Mouse (Mus musculus) cortical plate, adult 2 months (tissue): ENCODE results near the gene Bola2. TPM values are rescaled to one million over a fixed set of nuclear protein-coding genes. Genes with fewer than 3 reads are reported as not detected.

Experiments used
- H3K27ac ChIP-seq: fragments of 200-500 bp; 2 replicates; pipeline ENCODE4 v1.5.1; 2012; ENCODE audit warnings: low read length, control low read depth, inconsistent platforms; ENCODE audit not compliant: insufficient read depth
- H3K4me1 ChIP-seq: fragments of 200-500 bp; 2 replicates; pipeline ENCODE4 v1.6.1; 2011; ENCODE audit warnings: low read length; ENCODE audit not compliant: control insufficient read depth, insufficient read depth
- H3K4me3 ChIP-seq: fragments of 200-500 bp; 2 replicates; pipeline ENCODE4 v1.5.1; 2011; ENCODE audit warnings: mild to moderate bottlenecking, low read length, control low read depth; ENCODE audit not compliant: insufficient read depth
- CTCF ChIP-seq: fragments of 200-500 bp; IDR thresholded peaks from 2 replicates; pipeline ENCODE4 v1.5.1; 2011; ENCODE audit warnings: mild to moderate bottlenecking, control low read depth, low read length; ENCODE audit not compliant: insufficient read depth; ENCODE audit errors: extremely low read depth
- POLR2A ChIP-seq: fragments of 200-500 bp; IDR thresholded peaks from 2 replicates; pipeline ENCODE4 v1.6.1; 2011; ENCODE audit warnings: mild to moderate bottlenecking, low read length, control low read depth; ENCODE audit not compliant: insufficient read depth; ENCODE audit errors: extremely low read depth
- polyA plus RNA-seq: library from polyadenylated mRNA; depleted of rRNA; stranded (reverse); fragments of >200 nt; gene quantifications from 2 replicates; pipeline ENCODE4 v1.2.3, GENCODE M21; 2012

Bola2 gene
- polyA plus RNA-seq, 1 experiment, result 51.2 TPM

DNA sequence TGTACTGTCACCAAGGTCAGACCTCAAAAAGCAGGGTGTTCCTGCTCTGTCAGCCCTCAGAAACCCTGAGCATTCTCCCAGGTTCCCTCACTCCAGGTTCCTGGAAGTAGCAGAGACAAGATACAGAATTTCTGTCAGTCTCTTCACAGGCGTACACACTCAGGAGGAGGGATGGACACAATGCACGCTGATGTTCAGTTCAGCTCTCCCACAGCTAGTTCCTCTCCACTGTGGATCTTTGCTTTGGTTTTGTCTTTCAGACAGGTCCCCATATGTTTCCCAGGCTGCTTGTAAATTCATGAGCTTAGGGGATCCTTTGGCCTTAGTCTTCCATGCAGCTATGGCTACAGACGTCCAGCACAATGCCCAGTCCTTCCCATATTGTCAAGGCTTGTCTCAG, 1.7 kb downstream of the Bola2 start:
- Histone ChIP-seq H3K27ac (no peak overlapping the region), H3K4me1 (peaks cover 11% of the 10 kb centered on the region; the same call in 1 of the 2 replicates), H3K4me3 (peak overlapping the region; percentile 74)
- TF ChIP-seq CTCF (no peak), POLR2A (no peak)

DNA sequence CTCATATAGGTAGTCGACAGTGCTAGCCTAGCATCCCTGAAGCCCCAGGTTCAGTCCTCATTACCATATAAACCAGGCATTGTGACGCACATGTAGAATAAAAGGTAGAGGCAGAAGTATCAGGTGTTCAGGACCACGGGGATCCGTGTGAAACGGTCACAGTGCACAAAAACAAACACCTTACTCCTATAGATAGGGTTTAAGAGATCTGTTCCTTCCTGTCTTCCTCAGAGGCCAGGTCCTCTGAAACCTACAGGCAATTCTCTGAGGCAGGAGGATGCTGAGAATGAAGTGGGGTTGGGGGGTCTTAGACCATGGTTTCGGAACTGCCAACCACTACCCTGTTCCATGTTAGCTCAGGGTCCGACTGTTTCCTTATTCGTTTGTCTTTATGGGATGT, 2.6 kb downstream of the Bola2 start:
- Histone ChIP-seq H3K27ac (no peak overlapping the region), H3K4me3 (no peak overlapping the region), H3K4me1 (peaks cover 12% of the 10 kb centered on the region; the same call in 1 of the 2 replicates)
- TF ChIP-seq POLR2A (no peak), CTCF (no peak)

DNA sequence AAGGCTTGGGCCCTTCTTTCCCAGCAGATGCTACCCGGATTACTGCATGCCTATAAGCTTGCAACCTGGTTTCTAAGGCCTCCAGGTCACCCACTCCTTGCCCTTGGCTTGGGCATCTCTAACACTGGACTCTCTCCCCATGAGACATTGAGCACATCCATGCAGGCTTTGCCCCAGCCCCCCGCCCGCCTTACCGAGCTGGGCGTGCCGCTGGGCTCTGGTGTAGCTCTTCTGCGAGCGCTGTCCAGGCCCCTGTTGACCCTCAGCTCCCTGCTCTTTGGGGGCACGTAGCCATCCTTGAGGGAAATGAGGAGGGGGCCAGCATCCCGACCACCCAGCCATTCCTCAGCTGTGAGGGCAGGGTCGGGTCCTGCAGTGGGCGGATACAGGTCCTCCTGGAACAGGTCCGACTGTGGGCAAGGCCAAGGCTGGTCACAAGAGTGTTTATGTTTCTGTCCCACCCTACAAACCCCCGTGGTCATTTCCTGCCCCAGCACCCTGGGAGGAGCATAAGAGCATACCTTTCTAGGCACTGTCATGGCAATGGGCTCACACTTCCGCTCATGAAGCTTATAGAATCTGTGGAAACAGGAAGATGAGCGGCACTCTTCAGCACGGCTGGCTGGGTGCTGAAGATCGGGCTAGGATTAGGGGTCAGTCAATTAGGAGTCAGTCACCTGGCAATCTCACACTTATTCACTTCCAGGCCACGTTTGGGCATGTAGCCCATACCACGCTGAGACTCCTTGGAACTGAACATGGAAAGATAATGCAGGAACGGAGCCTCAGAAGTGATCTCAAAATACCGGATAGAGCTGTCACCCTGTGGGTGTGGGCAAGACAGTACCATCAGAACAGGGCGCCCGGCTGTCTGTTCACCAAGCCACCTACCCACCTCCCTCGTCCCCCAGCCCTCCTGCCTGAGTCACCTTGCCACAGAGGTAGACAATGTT, 5.1 kb downstream of the Bola2 start:
- H3K4me3 ChIP-seq, result peak overlapping the region; percentile 94; the same call in 1 of the 2 replicates
- H3K4me1 ChIP-seq, result peaks cover 10% of the 10 kb centered on the region; the same call in 1 of the 2 replicates
- H3K27ac ChIP-seq, result no peak overlapping the region
- TF ChIP-seq CTCF (no peak), POLR2A (no peak)

DNA sequence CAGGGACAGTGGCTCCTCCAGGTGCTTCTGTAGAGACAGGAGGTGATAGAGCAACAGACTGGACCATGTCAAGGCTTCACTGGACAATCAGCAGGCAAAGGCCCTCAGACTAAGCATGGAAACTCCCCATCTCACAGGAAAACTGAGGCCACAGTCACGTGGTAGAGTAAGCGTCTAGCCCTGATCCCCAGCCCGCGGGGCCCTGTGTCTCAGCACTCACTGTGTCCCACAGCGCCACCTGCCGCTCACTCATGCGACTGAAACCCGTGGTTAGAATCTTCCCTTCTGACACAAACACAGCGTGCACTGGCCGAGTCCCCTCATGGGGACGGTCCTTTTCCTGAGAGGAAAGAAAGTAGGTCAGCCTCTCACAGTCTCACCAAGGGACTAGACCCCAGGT, 5.9 kb downstream of the Bola2 start:
- Histone ChIP-seq H3K4me1 (peaks cover 10% of the 10 kb centered on the region; the same call in 1 of the 2 replicates), H3K27ac (no peak overlapping the region), H3K4me3 (peak overlapping the region; percentile 94; the same call in 1 of the 2 replicates)
- peak; percentile 85 for TF ChIP-seq CTCF
- TF ChIP-seq POLR2A, result peak; percentile 28; the same call in 1 of the 2 replicates

DNA sequence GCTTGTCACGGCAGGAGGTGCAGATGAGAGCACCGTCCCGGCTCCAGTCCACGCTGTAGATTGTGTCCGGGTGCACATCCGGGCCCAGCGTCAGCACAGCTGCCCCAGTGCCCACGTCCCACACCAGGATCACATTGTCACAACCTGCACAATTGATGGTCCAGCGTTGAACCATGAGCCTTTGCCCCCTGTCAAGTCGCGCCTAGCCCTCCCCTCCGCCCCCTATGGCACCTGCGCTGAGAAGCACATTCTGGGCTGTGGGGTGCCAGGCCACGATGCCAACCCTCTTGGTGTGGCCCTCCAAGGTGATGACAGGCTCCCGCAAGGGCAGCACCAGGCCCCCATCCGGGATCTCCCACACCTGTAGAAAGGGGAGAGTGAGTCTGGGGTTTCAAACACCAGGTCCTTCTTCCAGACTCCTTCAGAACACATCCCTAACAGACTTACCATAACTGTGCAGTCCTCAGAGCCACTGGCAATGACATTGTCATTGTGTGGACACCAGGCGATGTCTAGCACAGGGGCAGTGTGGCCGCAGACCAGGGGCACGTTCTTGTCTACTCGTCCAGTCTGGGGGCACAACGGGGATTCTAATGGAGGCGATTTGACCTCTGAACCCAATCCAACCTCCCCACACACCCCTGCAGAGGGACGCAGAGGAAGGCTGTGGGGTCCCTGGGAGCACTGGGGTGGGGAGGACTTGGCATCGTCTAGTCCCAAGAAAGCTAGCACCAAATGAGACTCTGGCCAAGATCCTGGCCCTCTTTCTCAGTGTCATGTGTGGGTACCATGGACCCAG, 6.6 kb downstream of the Bola2 start:
- peaks cover 8% of the 10 kb centered on the region; the same call in 1 of the 2 replicates for H3K4me1 ChIP-seq
- 0 out of 2 replicates have a peak overlapping the region, but pooled peaks have one; percentile 2 for H3K27ac ChIP-seq
- TF ChIP-seq CTCF (no peak), POLR2A (no peak)
- peak overlapping the region; percentile 94 for H3K4me3 ChIP-seq

DNA sequence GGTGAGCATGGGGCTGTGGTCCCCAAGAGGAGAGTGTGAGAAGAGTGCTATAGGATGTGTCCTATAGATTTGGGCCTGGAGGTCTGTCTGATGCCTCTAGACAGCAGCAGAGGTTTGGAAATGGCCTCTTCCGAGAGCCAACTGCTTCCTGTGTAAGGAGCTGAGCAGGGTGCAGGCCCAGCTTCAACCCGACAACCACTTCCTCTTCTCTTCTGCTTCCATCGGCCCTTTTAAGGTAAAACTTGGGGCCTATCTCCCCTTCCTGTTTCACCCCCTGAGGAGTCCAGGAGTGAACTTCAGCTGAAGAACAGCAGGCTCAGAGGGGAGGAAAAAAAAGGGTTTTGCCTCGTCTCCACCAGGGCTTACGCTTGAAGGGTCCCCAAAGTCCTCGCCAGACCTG, 7.2 kb downstream of the Bola2 start:
- no peak for TF ChIP-seq CTCF
- TF ChIP-seq POLR2A, result no peak
- peaks cover 6% of the 10 kb centered on the region; the same call in 1 of the 2 replicates for H3K4me1 ChIP-seq
- H3K27ac ChIP-seq, result 0 out of 2 replicates have a peak overlapping the region, but pooled peaks have one; percentile 2
- peak overlapping the region; percentile 94 for H3K4me3 ChIP-seq

DNA sequence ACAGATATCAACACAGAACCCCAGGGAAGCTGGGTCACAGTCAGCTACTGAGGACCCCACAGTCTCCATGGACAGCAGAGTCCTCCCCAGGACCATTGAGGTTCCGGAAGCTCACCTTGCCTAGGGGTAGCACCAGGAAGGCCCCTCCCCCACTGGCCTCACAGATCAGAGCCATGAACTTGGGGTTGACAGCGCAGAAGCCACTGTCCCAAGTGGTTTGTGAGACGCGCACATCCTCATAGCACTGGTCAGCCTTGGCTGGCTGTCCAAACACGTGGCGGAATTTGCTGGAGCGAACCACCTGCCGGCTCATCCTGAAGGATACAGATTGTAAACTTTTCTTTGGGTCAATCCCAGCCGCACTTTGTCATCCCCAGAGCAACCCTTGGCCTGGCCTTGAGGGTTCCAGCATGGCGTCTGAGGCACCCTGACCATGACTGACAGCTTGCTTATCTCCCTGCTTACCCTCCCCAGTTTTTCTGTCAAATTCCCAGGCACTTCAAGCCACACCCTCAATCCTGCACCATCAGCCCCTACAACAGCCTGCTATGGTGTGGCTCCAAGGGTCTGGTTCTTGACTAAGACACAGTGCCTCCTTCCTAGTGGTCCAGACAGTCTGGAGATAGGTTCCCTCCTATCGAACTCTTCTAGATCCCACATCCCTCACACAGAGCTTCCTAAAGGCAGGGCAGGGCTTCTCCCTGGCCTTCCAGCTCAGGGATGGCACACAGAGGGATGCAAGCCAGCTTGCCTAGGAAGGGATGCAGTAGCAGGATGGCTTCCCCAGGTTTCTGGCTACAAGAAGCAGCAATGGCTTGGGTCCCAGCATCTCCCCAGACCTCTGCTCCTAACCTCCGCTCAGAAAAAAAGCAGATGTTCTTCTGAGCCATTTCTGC, 7.9 kb downstream of the Bola2 start:
- Histone ChIP-seq H3K4me1 (peaks cover 6% of the 10 kb centered on the region; the same call in 1 of the 2 replicates), H3K27ac (peak overlapping the region; percentile 81), H3K4me3 (peak overlapping the region; percentile 94)
- TF ChIP-seq CTCF, result no peak
- no peak; the same call in 1 of the 2 replicates for TF ChIP-seq POLR2A

DNA sequence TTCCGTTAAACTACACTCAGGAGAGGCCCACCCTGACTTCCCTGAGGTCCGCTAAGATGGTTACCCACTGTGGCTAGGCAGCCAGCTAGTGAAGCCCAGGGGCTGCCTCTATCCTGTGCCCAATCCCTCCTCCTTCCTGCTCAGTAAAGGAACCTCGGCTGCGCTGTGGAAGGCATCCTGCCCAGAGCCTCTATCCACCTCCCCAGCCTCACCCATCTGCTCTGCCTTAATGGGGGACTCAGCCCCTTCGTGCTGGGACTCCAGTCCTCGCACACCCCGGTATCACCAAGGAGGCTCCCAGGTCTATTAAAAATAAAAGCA, 8.5 kb downstream of the Bola2 start:
- Histone ChIP-seq H3K27ac (peak overlapping the region; percentile 81; the same call in 1 of the 2 replicates), H3K4me3 (peak overlapping the region; percentile 94), H3K4me1 (peaks cover 6% of the 10 kb centered on the region; the same call in 1 of the 2 replicates)
- TF ChIP-seq CTCF (no peak), POLR2A (no peak)
